Mouse (Mus musculus) stomach, postnatal 0 days (tissue): ENCODE results near the gene Nid2. TPM values are rescaled to one million over a fixed set of nuclear protein-coding genes. Genes with fewer than 3 reads are reported as not detected.

Experiments
- ATAC-seq: fragments of 200-750 bp; cut with Nextera tagmentation; 2 replicates; pipeline ENCODE4 v1.8.0; 2017; ENCODE audit not compliant: low FRiP score, low TSS enrichment
- DNase-seq: peaks from one replicate; pipeline ENCODE4 v3.0.0-alpha.2; 2016; ENCODE audit warnings: low spot score
- H3K27ac ChIP-seq: fragments of 300-500 bp; sonication (generic); replicated peaks from 2 replicates; pipeline ENCODE4 v1.5.1; 2014; ENCODE audit warnings: mild to moderate bottlenecking, control low read depth
- H3K27me3 ChIP-seq: fragments of 300-500 bp; sonication (generic); 2 replicates; pipeline ENCODE4 v1.6.1; 2014; ENCODE audit warnings: low read length; ENCODE audit not compliant: control insufficient read depth, insufficient read depth
- H3K36me3 ChIP-seq: fragments of 300-500 bp; sonication (generic); 2 replicates; pipeline ENCODE4 v1.6.1; 2014; ENCODE audit warnings: low read length, mixed read lengths; ENCODE audit not compliant: control insufficient read depth, insufficient read depth
- H3K4me1 ChIP-seq: fragments of 300-500 bp; sonication (generic); replicated peaks from 2 replicates; pipeline ENCODE4 v1.6.1; 2014; ENCODE audit warnings: antibody characterized with exemption; ENCODE audit not compliant: control insufficient read depth, insufficient read depth
- H3K4me2 ChIP-seq: fragments of 300-500 bp; sonication (generic); replicated peaks from 2 replicates; pipeline ENCODE4 v1.6.1; 2014; ENCODE audit warnings: low read depth, mild to moderate bottlenecking, control low read depth, moderate library complexity
- H3K4me3 ChIP-seq: fragments of 300-500 bp; sonication (generic); 2 replicates; pipeline ENCODE4 v1.5.1; 2014; ENCODE audit warnings: low read depth, low read length, control low read depth
- H3K9ac ChIP-seq: fragments of 300-500 bp; sonication (generic); 2 replicates; pipeline ENCODE4 v1.6.1; 2014; ENCODE audit warnings: mild to moderate bottlenecking, low read length, control low read depth, mixed read lengths
- H3K9me3 ChIP-seq: fragments of 300-500 bp; sonication (generic); 2 replicates; pipeline ENCODE4 v1.6.1; 2016; ENCODE audit warnings: low read length; ENCODE audit not compliant: control insufficient read depth
- CTCF ChIP-seq: IDR thresholded peaks from 2 replicates; pipeline ENCODE4 v1.5.1; 2016; ENCODE audit warnings: antibody characterized with exemption, low read depth, mild to moderate bottlenecking, moderate library complexity
- EP300 ChIP-seq: optimal IDR thresholded peaks from 2 replicates; pipeline ENCODE3; 2016; ENCODE audit warnings: antibody characterized with exemption
- WGBS: fragments of 180-500 bp; shearing (Covaris S2); extraction: QIAGEN DNeasy Blood & Tissue Kit; methylation state at CpG from one replicate; pipeline ENCODE4 v1.1.7; 2014; 5-methylcytosine and 5-hydroxymethylcytosine counted together
- polyA plus RNA-seq: library from polyadenylated mRNA; unstranded; fragments of >200 nt; fragmentation: Nextera tagmentation; extraction: Ambion mirVana; gene quantifications from 2 replicates; pipeline ENCODE4 v1.2.1, GENCODE M21; 2015

The Nid2 gene
- polyA plus RNA-seq, 1 experiment from 2014 or later, result 13.5 TPM

GRCm38 (mm10) chr14:19776890-19777289, 25.8 kb downstream of the Nid2 start:
- no peak overlapping the region for H3K4me2 ChIP-seq
- DNase-seq, result peak; percentile 57
- no peaks in the 10 kb centered on the region for H3K36me3 ChIP-seq
- H3K27me3 ChIP-seq, result no peaks in the 10 kb centered on the region
- no peak overlapping the region for H3K27ac ChIP-seq
- no peak overlapping the region for H3K9ac ChIP-seq
- no peak overlapping the region for H3K4me3 ChIP-seq
- 0 out of 2 replicates have a peak, but pooled peaks cover 4% of the 10 kb centered on the region for H3K4me1 ChIP-seq
- ATAC-seq, result 0 out of 2 replicates have a peak, but pooled peaks have one; percentile 38
- H3K9me3 ChIP-seq, result 0 out of 2 replicates have a peak, but pooled peaks cover 5% of the 10 kb centered on the region
- TF ChIP-seq CTCF (peak; percentile 81), EP300 (no peak)
- WGBS, result 47% methylated on average over 6 of the region's 6 CpGs

- Histone ChIP-seq H3K4me2 (no peak overlapping the region), H3K4me1 (0 out of 2 replicates have a peak, but pooled peaks cover 4% of the 10 kb centered on the region), H3K27ac (no peak overlapping the region), H3K9ac (no peak overlapping the region), H3K9me3 (0 out of 2 replicates have a peak, but pooled peaks cover 5% of the 10 kb centered on the region), H3K36me3 (no peaks in the 10 kb centered on the region), H3K27me3 (no peaks in the 10 kb centered on the region), H3K4me3 (no peak overlapping the region)
- 64% methylated on average over 6 of the region's 6 CpGs for WGBS
- no peak for DNase-seq
- no peak for TF ChIP-seq CTCF
- no peak for TF ChIP-seq EP300
- no peak for ATAC-seq
Observed at GRCm38 (mm10) chr14:19777365-19777764, 26.3 kb downstream of the Nid2 start.

GRCm38 (mm10) chr14:19777945-19778344, 26.9 kb downstream of the Nid2 start:
- 0 out of 2 replicates have a peak, but pooled peaks cover 5% of the 10 kb centered on the region for H3K9me3 ChIP-seq
- WGBS, result 73% methylated on average over 13 of the region's 13 CpGs

GRCm38 (mm10) chr14:19785797-19786588, 34.9 kb downstream of the Nid2 start:
- H3K36me3 ChIP-seq, result no peaks in the 10 kb centered on the region
- no peaks in the 10 kb centered on the region for H3K27me3 ChIP-seq
- no peak for ATAC-seq
- H3K4me2 ChIP-seq, result no peak overlapping the region
- no peak for DNase-seq
- no peak for TF ChIP-seq CTCF
- no peak for TF ChIP-seq EP300
- no peak overlapping the region for H3K27ac ChIP-seq
- no peak overlapping the region for H3K4me3 ChIP-seq
- 60% methylated on average over 9 of the region's 9 CpGs for WGBS
- H3K4me1 ChIP-seq, result no peaks in the 10 kb centered on the region
- H3K9ac ChIP-seq, result no peak overlapping the region
- no peaks in the 10 kb centered on the region for H3K9me3 ChIP-seq

More at GRCm38 (mm10) chr14:19777945-19778344, 26.9 kb downstream of the Nid2 start:
- ATAC-seq (no peak), DNase-seq (no peak)
- Histone ChIP-seq H3K4me3 (no peak overlapping the region), H3K27me3 (no peaks in the 10 kb centered on the region), H3K27ac (no peak overlapping the region), H3K36me3 (no peaks in the 10 kb centered on the region), H3K9ac (no peak overlapping the region), H3K4me2 (no peak overlapping the region), H3K4me1 (0 out of 2 replicates have a peak, but pooled peaks cover 4% of the 10 kb centered on the region)
- TF ChIP-seq CTCF (no peak), EP300 (no peak)

GRCm38 (mm10) chr14:19788443-19788842, 37.4 kb downstream of the Nid2 start:
- ATAC-seq (no peak), DNase-seq (no peak)
- no peaks in the 10 kb centered on the region for H3K27me3 ChIP-seq
- no peaks in the 10 kb centered on the region for H3K9me3 ChIP-seq
- H3K4me3 ChIP-seq, result no peak overlapping the region
- H3K27ac ChIP-seq, result no peak overlapping the region
- no peak for TF ChIP-seq CTCF
- no peak for TF ChIP-seq EP300
- no peaks in the 10 kb centered on the region for H3K4me1 ChIP-seq
- H3K36me3 ChIP-seq, result no peaks in the 10 kb centered on the region
- 58% methylated on average over 1 of the region's 1 CpGs for WGBS
- H3K9ac ChIP-seq, result no peak overlapping the region
- H3K4me2 ChIP-seq, result no peak overlapping the region

GRCm38 (mm10) chr14:19794881-19795280, 43.8 kb downstream of the Nid2 start:
- WGBS, result 60% methylated on average over 4 of the region's 4 CpGs
- H3K4me3 ChIP-seq, result no peak overlapping the region
- ATAC-seq, result no peak
- DNase-seq, result no peak
- no peak overlapping the region for H3K27ac ChIP-seq
- no peaks in the 10 kb centered on the region for H3K36me3 ChIP-seq
- H3K9me3 ChIP-seq, result no peaks in the 10 kb centered on the region
- TF ChIP-seq CTCF, result no peak
- H3K4me2 ChIP-seq, result no peak overlapping the region
- H3K27me3 ChIP-seq, result no peaks in the 10 kb centered on the region
- H3K9ac ChIP-seq, result no peak overlapping the region
- no peaks in the 10 kb centered on the region for H3K4me1 ChIP-seq
